Mouse (Mus musculus) bone marrow macrophage, adult 2 months (primary cell): Measurements from ENCODE around the gene Krtdap. TPM values are rescaled to one million over a fixed set of nuclear protein-coding genes. Genes with fewer than 3 reads are reported as not detected.

ENCODE experiments used
- H3K27ac ChIP-seq: 2 replicates; pipeline ENCODE4 v1.5.1; 2012; ENCODE audit warnings: low read depth, low read length; ENCODE audit not compliant: insufficient read depth
- H3K4me1 ChIP-seq: 2 replicates; pipeline ENCODE4 v1.6.1; 2012; ENCODE audit warnings: low read length; ENCODE audit not compliant: control insufficient read depth, insufficient read depth
- H3K4me3 ChIP-seq: 2 replicates; pipeline ENCODE4 v1.5.1; 2012; ENCODE audit warnings: mild to moderate bottlenecking, low read length, moderate library complexity; ENCODE audit not compliant: insufficient read depth
- CTCF ChIP-seq: IDR thresholded peaks from 2 replicates; pipeline ENCODE4 v1.5.1; 2012; ENCODE audit warnings: low read depth, mild to moderate bottlenecking, low read length, moderate library complexity
- POLR2A ChIP-seq: IDR thresholded peaks from 2 replicates; pipeline ENCODE4 v1.6.1; 2012; ENCODE audit warnings: mild to moderate bottlenecking, low read depth, low read length, borderline replicate concordance
- polyA plus RNA-seq: library from polyadenylated mRNA; stranded (reverse); fragments of >200 nt; gene quantifications from 2 replicates; pipeline ENCODE4 v1.2.4, GENCODE M21; 2012; ENCODE audit not compliant: missing spikeins, insufficient read depth, insufficient read length

Gene Krtdap
- polyA plus RNA-seq, 1 experiment = not detected

- no peak overlapping the region for H3K4me3 ChIP-seq
- no peaks in the 10 kb centered on the region for H3K4me1 ChIP-seq
- H3K27ac ChIP-seq = no peak overlapping the region
- TF ChIP-seq POLR2A = no peak
- TF ChIP-seq CTCF = no peak
These were observed 2.5 kb upstream of the Krtdap start for GRCm38 (mm10) chr7:30785154-30785553.

- H3K4me1 ChIP-seq = no peaks in the 10 kb centered on the region
- H3K4me3 ChIP-seq = no peak overlapping the region
- no peak for TF ChIP-seq POLR2A
- no peak for TF ChIP-seq CTCF
- no peak overlapping the region for H3K27ac ChIP-seq
These were observed 1.8 kb upstream of the Krtdap start for GRCm38 (mm10) chr7:30785721-30786546.

GRCm38 (mm10) chr7:30790141-30790540 lies 2.4 kb downstream of the Krtdap start:
- Histone ChIP-seq H3K4me1 (peaks cover 7% of the 10 kb centered on the region), H3K27ac (no peak overlapping the region), H3K4me3 (no peak overlapping the region)
- no peak for TF ChIP-seq POLR2A
- TF ChIP-seq CTCF = no peak

GRCm38 (mm10) chr7:30791921-30792320 lies 4.2 kb downstream of the Krtdap start:
- Histone ChIP-seq H3K4me1 (peaks cover 12% of the 10 kb centered on the region), H3K27ac (no peak overlapping the region), H3K4me3 (no peak overlapping the region)
- TF ChIP-seq CTCF (no peak), POLR2A (no peak)

GRCm38 (mm10) chr7:30794921-30795320 lies 7.2 kb downstream of the Krtdap start:
- Histone ChIP-seq H3K27ac (peak overlapping the region; percentile 37; the same call in 1 of the 2 replicates), H3K4me3 (no peak overlapping the region), H3K4me1 (peaks cover 12% of the 10 kb centered on the region)
- TF ChIP-seq POLR2A (no peak), CTCF (no peak)

GRCm38 (mm10) chr7:30796790-30797189 lies 9.1 kb downstream of the Krtdap start:
- no peak overlapping the region for H3K27ac ChIP-seq
- no peak overlapping the region for H3K4me3 ChIP-seq
- H3K4me1 ChIP-seq = peaks cover 12% of the 10 kb centered on the region
- TF ChIP-seq POLR2A (no peak), CTCF (no peak)

- H3K4me1 ChIP-seq = no peaks in the 10 kb centered on the region
These were observed 13.0 kb downstream of the Krtdap start for GRCm38 (mm10) chr7:30800653-30801052.

GRCm38 (mm10) chr7:30803256-30803655 lies 15.6 kb downstream of the Krtdap start:
- Histone ChIP-seq H3K4me1 (no peaks in the 10 kb centered on the region), H3K4me3 (no peak overlapping the region), H3K27ac (no peak overlapping the region)
- no peak for TF ChIP-seq POLR2A
- TF ChIP-seq CTCF = no peak

More at GRCm38 (mm10) chr7:30800653-30801052, 13.0 kb downstream of the Krtdap start:
- Histone ChIP-seq H3K27ac (no peak overlapping the region), H3K4me3 (no peak overlapping the region)
- TF ChIP-seq POLR2A (no peak), CTCF (no peak)

- no peak for TF ChIP-seq CTCF
These were observed 16.5 kb downstream of the Krtdap start for GRCm38 (mm10) chr7:30804026-30804715.

GRCm38 (mm10) chr7:30805924-30806323 lies 18.2 kb downstream of the Krtdap start:
- peak; percentile 82 for TF ChIP-seq CTCF
- TF ChIP-seq POLR2A = no peak
- no peak overlapping the region for H3K4me3 ChIP-seq
- no peaks in the 10 kb centered on the region for H3K4me1 ChIP-seq
- no peak overlapping the region for H3K27ac ChIP-seq

More at GRCm38 (mm10) chr7:30804026-30804715, 16.5 kb downstream of the Krtdap start:
- H3K27ac ChIP-seq = no peak overlapping the region
- no peaks in the 10 kb centered on the region for H3K4me1 ChIP-seq
- H3K4me3 ChIP-seq = no peak overlapping the region
